Mouse (Mus musculus) kidney, adult 2 months (tissue): ENCODE measurements around the gene Aldh8a1. TPM values are rescaled to one million over a fixed set of nuclear protein-coding genes. Genes with fewer than 3 reads are reported as not detected.
A peak's percentile ranks its signal among the peaks of the same experiment; 100 is the strongest.

Source experiments
- DNase-seq: peaks from one replicate; pipeline ENCODE4 v3.0.0; 2021
- H3K27ac ChIP-seq: fragments of 200-500 bp; 2 replicates; pipeline ENCODE4 v1.5.1; 2012; ENCODE audit warnings: low read depth, low read length, control low read depth, inconsistent platforms; ENCODE audit not compliant: insufficient read depth
- H3K27me3 ChIP-seq: fragments of 200-500 bp; replicated peaks from 2 replicates; pipeline ENCODE4 v1.6.1; 2012; ENCODE audit warnings: mild to moderate bottlenecking, moderate library complexity, low read length, inconsistent platforms; ENCODE audit not compliant: control insufficient read depth, insufficient read depth
- H3K36me3 ChIP-seq: fragments of 200-500 bp; 2 replicates; pipeline ENCODE4 v1.6.1; 2012; ENCODE audit warnings: mild to moderate bottlenecking, moderate library complexity, low read length, inconsistent platforms; ENCODE audit not compliant: control insufficient read depth, insufficient read depth
- H3K4me1 ChIP-seq: fragments of 200-500 bp; 2 replicates; pipeline ENCODE4 v1.6.1; 2011; ENCODE audit warnings: low read length; ENCODE audit not compliant: control insufficient read depth, insufficient read depth
- H3K4me3 ChIP-seq: fragments of 200-500 bp; 2 replicates; pipeline ENCODE4 v1.5.1; 2011; ENCODE audit warnings: mild to moderate bottlenecking, low read depth, low read length, control low read depth; ENCODE audit not compliant: insufficient read depth
- CTCF ChIP-seq: fragments of 200-500 bp; conservative IDR thresholded peaks from 2 replicates; pipeline ENCODE4 v1.5.1; 2011; ENCODE audit warnings: low read depth, mild to moderate bottlenecking, control low read depth, low read length, moderate library complexity, mixed read lengths; ENCODE audit not compliant: insufficient read depth, insufficient read length
- POLR2A ChIP-seq: fragments of 200-500 bp; IDR thresholded peaks from one replicate; pipeline ENCODE4 v1.6.1; 2011; ENCODE audit warnings: low read depth, low read length, control low read depth
- WGBS: fragments of 180-500 bp; shearing (Covaris S2); methylation state at CpG from one replicate; pipeline ENCODE4 v1.1.7; 2018; 5-methylcytosine and 5-hydroxymethylcytosine counted together
- polyA plus RNA-seq: library from polyadenylated mRNA; depleted of rRNA; stranded (reverse); fragments of >200 nt; gene quantifications from 2 replicates; pipeline ENCODE4 v1.2.3, GENCODE M21; 2012; rRNA removed

Aldh8a1 gene
- polyA plus RNA-seq, result 238 and 267 TPM in 2 replicates

GRCm38 (mm10) chr10:21376682-21377473 is at the start of gene Aldh8a1:
Gene Aldh8a1, plus strand, starts transcription at chr10:21377291.
- Histone ChIP-seq H3K27me3 (no peaks in the 10 kb centered on the region), H3K4me3 (peak within 1 kb of the TSS; percentile 17), H3K27ac (peak within 1 kb of the TSS; percentile 70), H3K4me1 (peaks cover 15% of the 10 kb centered on the region; the same call in 1 of the 2 replicates), H3K36me3 (no peaks in the 10 kb centered on the region; the same call in 1 of the 2 replicates)
- TF ChIP-seq POLR2A (no peak), CTCF (no peak)
- WGBS, result 64% methylated on average over 13 of the region's 13 CpGs
- DNase-seq, result peak; percentile 87

- 72% methylated on average over 7 of the region's 7 CpGs for WGBS
- H3K27ac ChIP-seq, result no peak overlapping the region
- H3K36me3 ChIP-seq, result no peaks in the 10 kb centered on the region; the same call in 1 of the 2 replicates
- no peak for DNase-seq
- no peaks in the 10 kb centered on the region for H3K27me3 ChIP-seq
- TF ChIP-seq CTCF, result no peak
- H3K4me3 ChIP-seq, result no peak overlapping the region
- no peaks in the 10 kb centered on the region for H3K4me1 ChIP-seq
Measured at GRCm38 (mm10) chr10:21327605-21328135, 49.4 kb upstream of the Aldh8a1 start.

GRCm38 (mm10) chr10:21334349-21335105 is 42.6 kb upstream of the Aldh8a1 start:
- 63% methylated on average over 7 of the region's 7 CpGs for WGBS
- H3K27ac ChIP-seq, result no peak overlapping the region
- no peaks in the 10 kb centered on the region for H3K27me3 ChIP-seq
- TF ChIP-seq POLR2A, result no peak
- no peak for TF ChIP-seq CTCF
- no peaks in the 10 kb centered on the region for H3K4me1 ChIP-seq
- no peak overlapping the region for H3K4me3 ChIP-seq
- DNase-seq, result no peak
- H3K36me3 ChIP-seq, result peaks cover 7% of the 10 kb centered on the region

GRCm38 (mm10) chr10:21335534-21335933 is 41.6 kb upstream of the Aldh8a1 start:
- Histone ChIP-seq H3K36me3 (peaks cover 7% of the 10 kb centered on the region), H3K4me3 (no peak overlapping the region), H3K27ac (no peak overlapping the region), H3K4me1 (no peaks in the 10 kb centered on the region), H3K27me3 (no peaks in the 10 kb centered on the region)
- TF ChIP-seq POLR2A (no peak), CTCF (no peak)
- WGBS, result 91% methylated on average over 5 of the region's 5 CpGs
- no peak for DNase-seq

- Histone ChIP-seq H3K27ac (no peak overlapping the region), H3K27me3 (no peaks in the 10 kb centered on the region), H3K4me3 (no peak overlapping the region), H3K4me1 (no peaks in the 10 kb centered on the region), H3K36me3 (peaks cover 7% of the 10 kb centered on the region)
- no peak for TF ChIP-seq POLR2A
- TF ChIP-seq CTCF, result peak; percentile 42
- DNase-seq, result peak; percentile 21
- 76% methylated on average over 2 of the region's 2 CpGs for WGBS
Measured at GRCm38 (mm10) chr10:21337191-21337590, 39.9 kb upstream of the Aldh8a1 start.

- Histone ChIP-seq H3K4me1 (no peaks in the 10 kb centered on the region), H3K27me3 (no peaks in the 10 kb centered on the region), H3K4me3 (no peak overlapping the region), H3K36me3 (peaks cover 9% of the 10 kb centered on the region), H3K27ac (no peak overlapping the region)
- TF ChIP-seq CTCF (no peak), POLR2A (no peak)
- WGBS, result 91% methylated on average over 14 of the region's 14 CpGs
- no peak for DNase-seq
Measured at GRCm38 (mm10) chr10:21341706-21342105, 35.4 kb upstream of the Aldh8a1 start.
